Mouse (Mus musculus) hindbrain, postnatal 0 days (tissue): ENCODE measurements at regions not wholly inside any gene's neighbourhood (a gene's known extent, or its start where the extent isn't known, plus 50 kb on each side); places are given as distances from the start of the nearest gene placed in this dataset.
A peak's percentile ranks its signal among the peaks of the same experiment; 100 is the strongest.

Source experiments
- ATAC-seq: fragments of 200-750 bp; cut with Nextera tagmentation; 2 replicates; pipeline ENCODE4 v1.8.0; 2017; ENCODE audit warnings: mild to moderate bottlenecking, moderate TSS enrichment, moderate library complexity
- DNase-seq: peaks from one replicate; pipeline ENCODE4 v3.0.0-alpha.2; 2015; ENCODE audit warnings: low spot score
- H3K27ac ChIP-seq: fragments of 300-500 bp; sonication (generic); 2 replicates; pipeline ENCODE4 v1.5.1; 2014; ENCODE audit warnings: mild to moderate bottlenecking
- H3K27me3 ChIP-seq: fragments of 300-500 bp; sonication (generic); 2 replicates; pipeline ENCODE4 v1.6.1; 2014; ENCODE audit warnings: low read length, mixed read lengths; ENCODE audit not compliant: insufficient read depth
- H3K36me3 ChIP-seq: fragments of 300-500 bp; sonication (generic); 2 replicates; pipeline ENCODE4 v1.6.1; 2014; ENCODE audit warnings: low read length, mixed read lengths; ENCODE audit not compliant: insufficient read depth
- H3K4me1 ChIP-seq: fragments of 300-500 bp; sonication (generic); 2 replicates; pipeline ENCODE4 v1.6.1; 2014; ENCODE audit warnings: antibody characterized with exemption, low read length, mixed read lengths; ENCODE audit not compliant: insufficient read depth
- H3K4me2 ChIP-seq: fragments of 300-500 bp; sonication (generic); 2 replicates; pipeline ENCODE4 v1.6.1; 2014; ENCODE audit warnings: low read depth, mild to moderate bottlenecking, low read length, moderate library complexity, mixed read lengths
- H3K4me3 ChIP-seq: fragments of 300-500 bp; sonication (generic); 2 replicates; pipeline ENCODE4 v1.5.1; 2014; ENCODE audit warnings: low read length
- H3K9ac ChIP-seq: fragments of 300-500 bp; sonication (generic); replicated peaks from 2 replicates; pipeline ENCODE4 v1.6.1; 2014; ENCODE audit warnings: mild to moderate bottlenecking, low read length, moderate library complexity, mixed read lengths
- H3K9me3 ChIP-seq: fragments of 300-500 bp; sonication (generic); 2 replicates; pipeline ENCODE4 v1.6.1; 2016; ENCODE audit warnings: low read length, mixed read lengths
- CTCF ChIP-seq: IDR thresholded peaks from 2 replicates; pipeline ENCODE4 v1.5.1; 2016; ENCODE audit warnings: antibody characterized with exemption, control low read depth, low read depth
- WGBS: fragments of 180-500 bp; shearing (Covaris S2); extraction: QIAGEN DNeasy Blood & Tissue Kit; methylation state at CpG from one replicate; pipeline ENCODE4 v1.1.7; 2014; 5-methylcytosine and 5-hydroxymethylcytosine counted together

GRCm38 (mm10) chr14:68367696-68368095 lies 926.4 kb downstream of the Synb start:
- Histone ChIP-seq H3K27ac (no peak overlapping the region; the same call in 1 of the 2 replicates), H3K4me2 (no peak overlapping the region), H3K36me3 (no peaks in the 10 kb centered on the region), H3K4me3 (no peak overlapping the region), H3K4me1 (no peaks in the 10 kb centered on the region), H3K9ac (no peak overlapping the region), H3K9me3 (no peaks in the 10 kb centered on the region), H3K27me3 (no peaks in the 10 kb centered on the region)
- ATAC-seq (no peak), DNase-seq (no peak)
- no peak for TF ChIP-seq CTCF
- WGBS, result 48% methylated on average over 5 of the region's 5 CpGs

GRCm38 (mm10) chr14:68363892-68364291 lies 930.2 kb downstream of the Synb start:
- no peak overlapping the region for H3K4me2 ChIP-seq
- no peak for TF ChIP-seq CTCF
- H3K4me3 ChIP-seq, result no peak overlapping the region
- WGBS, result 69% methylated on average over 2 of the region's 2 CpGs
- no peak overlapping the region for H3K9ac ChIP-seq
- no peak for ATAC-seq
- no peaks in the 10 kb centered on the region for H3K36me3 ChIP-seq
- no peaks in the 10 kb centered on the region for H3K4me1 ChIP-seq
- H3K27ac ChIP-seq, result no peak overlapping the region
- DNase-seq, result no peak
- H3K27me3 ChIP-seq, result no peaks in the 10 kb centered on the region
- H3K9me3 ChIP-seq, result no peaks in the 10 kb centered on the region

GRCm38 (mm10) chr14:68361998-68362397 lies 932.1 kb downstream of the Synb start:
- Histone ChIP-seq H3K4me1 (no peaks in the 10 kb centered on the region), H3K4me2 (no peak overlapping the region), H3K9me3 (no peaks in the 10 kb centered on the region), H3K27me3 (no peaks in the 10 kb centered on the region), H3K36me3 (no peaks in the 10 kb centered on the region), H3K9ac (no peak overlapping the region), H3K4me3 (no peak overlapping the region), H3K27ac (0 out of 2 replicates have a peak overlapping the region, but pooled peaks have one; percentile 0)
- WGBS, result 44% methylated on average over 7 of the region's 7 CpGs
- DNase-seq (peak; percentile 27), ATAC-seq (peak; percentile 59; the same call in 1 of the 2 replicates)
- TF ChIP-seq CTCF, result no peak

GRCm38 (mm10) chr14:68361481-68361880 lies 932.6 kb downstream of the Synb start:
- Histone ChIP-seq H3K4me3 (no peak overlapping the region), H3K4me1 (no peaks in the 10 kb centered on the region), H3K9ac (no peak overlapping the region), H3K27me3 (no peaks in the 10 kb centered on the region), H3K27ac (0 out of 2 replicates have a peak overlapping the region, but pooled peaks have one; percentile 0), H3K9me3 (no peaks in the 10 kb centered on the region), H3K36me3 (no peaks in the 10 kb centered on the region), H3K4me2 (no peak overlapping the region)
- peak; percentile 73 for ATAC-seq
- peak; percentile 64 for DNase-seq
- no peak for TF ChIP-seq CTCF
- 32% methylated on average over 6 of the region's 6 CpGs for WGBS

- no peak overlapping the region for H3K9ac ChIP-seq
- H3K9me3 ChIP-seq, result no peaks in the 10 kb centered on the region
- no peak for TF ChIP-seq CTCF
- 64% methylated on average over 7 of the region's 7 CpGs for WGBS
- H3K4me1 ChIP-seq, result no peaks in the 10 kb centered on the region; the same call in 1 of the 2 replicates
- H3K4me2 ChIP-seq, result no peak overlapping the region
- ATAC-seq, result no peak
- no peak for DNase-seq
- H3K27ac ChIP-seq, result peak overlapping the region; percentile 32
- H3K36me3 ChIP-seq, result no peaks in the 10 kb centered on the region
- no peak overlapping the region for H3K4me3 ChIP-seq
- H3K27me3 ChIP-seq, result no peaks in the 10 kb centered on the region
Measured at GRCm38 (mm10) chr14:68356396-68356795, 937.7 kb downstream of the Synb start.

GRCm38 (mm10) chr14:68355462-68355905 lies 938.6 kb downstream of the Synb start:
- ATAC-seq (peak; percentile 67), DNase-seq (peak; percentile 74)
- H3K4me2 ChIP-seq, result no peak overlapping the region
- H3K4me3 ChIP-seq, result no peak overlapping the region
- no peaks in the 10 kb centered on the region for H3K9me3 ChIP-seq
- WGBS, result 36% methylated on average over 8 of the region's 8 CpGs
- no peaks in the 10 kb centered on the region; the same call in 1 of the 2 replicates for H3K4me1 ChIP-seq
- no peak for TF ChIP-seq CTCF
- no peaks in the 10 kb centered on the region for H3K27me3 ChIP-seq
- no peak overlapping the region for H3K27ac ChIP-seq
- H3K36me3 ChIP-seq, result no peaks in the 10 kb centered on the region
- H3K9ac ChIP-seq, result no peak overlapping the region

- DNase-seq (no peak), ATAC-seq (no peak)
- no peaks in the 10 kb centered on the region for H3K4me1 ChIP-seq
- no peak overlapping the region for H3K27ac ChIP-seq
- H3K9ac ChIP-seq, result no peak overlapping the region
- no peaks in the 10 kb centered on the region for H3K9me3 ChIP-seq
- no peaks in the 10 kb centered on the region for H3K27me3 ChIP-seq
- H3K4me3 ChIP-seq, result no peak overlapping the region
- H3K36me3 ChIP-seq, result no peaks in the 10 kb centered on the region
- no peak for TF ChIP-seq CTCF
- H3K4me2 ChIP-seq, result no peak overlapping the region
- WGBS, result 82% methylated on average over 4 of the region's 4 CpGs
Measured at GRCm38 (mm10) chr14:68345527-68345926, 948.6 kb downstream of the Synb start.
